Mouse (Mus musculus): ENCODE data around the gene Zfp354c. TPM values are rescaled to one million over a fixed set of nuclear protein-coding genes. Genes with fewer than 3 reads are reported as not detected.
A peak's percentile ranks its signal among the peaks of the same experiment; 100 is the strongest.

Gene Zfp354c
- 4.2 and 4.7 TPM in 2 replicates for polyA plus RNA-seq (2015; fragmentation: Nextera tagmentation; extraction: Ambion mirVana)

- H3K9ac ChIP-seq (replicated peaks; ENCODE audit: low read depth) = peak within 1 kb of the TSS; percentile 84
- no peaks in the 10 kb centered on the region for H3K9me3 ChIP-seq (ENCODE audit: low read length)
Observed at GRCm38 (mm10) chr11:50827010-50827953, at the start of gene Zfp354c. Gene Zfp354c, minus strand, starts transcription at chr11:50827724.

GRCm38 (mm10) chr11:50850989-50851601 is 23.6 kb upstream of the Zfp354c start:
- peaks cover 28% of the 10 kb centered on the region for H3K27me3 ChIP-seq (replicated peaks; ENCODE audit: insufficient read depth, low read length)
- no peak for DNase-seq (ENCODE audit: low spot score)

More at GRCm38 (mm10) chr11:50827010-50827953, at the start of gene Zfp354c:
- no peaks in the 10 kb centered on the region for H3K27me3 ChIP-seq (replicated peaks; ENCODE audit: insufficient read depth, low read length)
- TF ChIP-seq EP300 (IDR thresholded peaks at IDR 0.05) (no peak), CTCF (IDR thresholded peaks at IDR 0.05) (no peak)
- DNase-seq (ENCODE audit: low spot score) = peak; percentile 89
- H3K4me1 ChIP-seq (ENCODE audit: insufficient read depth, low read depth, low read length) = peaks cover 5% of the 10 kb centered on the region; the same call in 1 of the 2 replicates
- peak within 1 kb of the TSS; percentile 94 for H3K4me3 ChIP-seq (ENCODE audit: low read depth, low read length)
- H3K36me3 ChIP-seq (ENCODE audit: insufficient read depth, low read length) = 0 out of 2 replicates have a peak, but pooled peaks cover 6% of the 10 kb centered on the region
- H3K4me2 ChIP-seq (replicated peaks; ENCODE audit: low read depth, low read length) = peak within 1 kb of the TSS; percentile 89
- no peak within 1 kb of the TSS for H3K27ac ChIP-seq (ENCODE audit: low read length)
- peak; percentile 97 for ATAC-seq
- WGBS = under 1% methylated on average over 44 of the region's 45 CpGs

GRCm38 (mm10) chr11:50850177-50850735 is 22.7 kb upstream of the Zfp354c start, which contains the start of gene Grm6:
Gene Grm6, plus strand, starts transcription at chr11:50850685.
- peak within 1 kb of the TSS; percentile 31 for H3K4me3 ChIP-seq (ENCODE audit: low read depth, low read length)
- H3K4me2 ChIP-seq (replicated peaks; ENCODE audit: low read depth, low read length) = peak within 1 kb of the TSS; percentile 57
- peaks cover 28% of the 10 kb centered on the region for H3K27me3 ChIP-seq (replicated peaks; ENCODE audit: insufficient read depth, low read length)
- no peak within 1 kb of the TSS for H3K9ac ChIP-seq (replicated peaks; ENCODE audit: low read depth)
- H3K36me3 ChIP-seq (ENCODE audit: insufficient read depth, low read length) = no peaks in the 10 kb centered on the region
- ATAC-seq (no peak), DNase-seq (ENCODE audit: low spot score) (no peak)
- TF ChIP-seq CTCF (IDR thresholded peaks at IDR 0.05) (no peak), EP300 (IDR thresholded peaks at IDR 0.05) (no peak)
- no peak within 1 kb of the TSS for H3K27ac ChIP-seq (ENCODE audit: low read length)
- peaks cover 5% of the 10 kb centered on the region for H3K4me1 ChIP-seq (ENCODE audit: insufficient read depth, low read depth, low read length)
- WGBS = under 1% methylated on average over 11 of the region's 11 CpGs
- H3K9me3 ChIP-seq (ENCODE audit: low read length) = no peaks in the 10 kb centered on the region

More at GRCm38 (mm10) chr11:50850989-50851601, 23.6 kb upstream of the Zfp354c start:
- Histone ChIP-seq H3K9me3 (ENCODE audit: low read length) (no peaks in the 10 kb centered on the region), H3K4me1 (ENCODE audit: insufficient read depth, low read depth, low read length) (peaks cover 5% of the 10 kb centered on the region), H3K4me2 (replicated peaks; ENCODE audit: low read depth, low read length) (peak overlapping the region; percentile 57), H3K4me3 (ENCODE audit: low read depth, low read length) (peak overlapping the region; percentile 31), H3K27ac (ENCODE audit: low read length) (no peak overlapping the region), H3K9ac (replicated peaks; ENCODE audit: low read depth) (no peak overlapping the region), H3K36me3 (ENCODE audit: insufficient read depth, low read length) (no peaks in the 10 kb centered on the region)
- no peak for TF ChIP-seq CTCF (IDR thresholded peaks at IDR 0.05)
- under 1% methylated on average over 60 of the region's 72 CpGs for WGBS
- ATAC-seq = no peak

DNA sequence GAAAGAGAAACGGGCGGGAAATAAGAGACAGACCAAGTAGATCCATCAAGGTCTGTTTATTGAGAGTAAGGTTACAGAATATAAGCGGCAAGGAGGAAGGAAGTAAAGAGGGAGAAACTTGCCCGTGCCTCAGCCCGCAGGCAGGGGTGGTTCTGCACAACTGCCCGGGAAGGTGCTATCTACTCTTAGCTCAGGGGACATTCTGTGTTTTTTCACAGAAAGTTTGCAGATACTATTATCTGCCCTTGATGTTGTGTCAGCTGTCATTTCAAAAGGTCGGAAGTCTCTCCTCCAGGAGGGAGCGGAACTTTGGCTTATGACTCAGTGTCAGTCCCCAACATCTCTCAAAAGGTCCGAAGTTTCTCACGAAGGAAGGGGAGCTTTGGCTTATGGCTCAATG is 21.8 kb upstream of the Zfp354c start:
- ATAC-seq (no peak), DNase-seq (ENCODE audit: low spot score) (no peak)
- Histone ChIP-seq H3K27ac (ENCODE audit: low read length) (no peak overlapping the region), H3K27me3 (replicated peaks; ENCODE audit: insufficient read depth, low read length) (peaks cover 28% of the 10 kb centered on the region), H3K4me2 (replicated peaks; ENCODE audit: low read depth, low read length) (no peak overlapping the region), H3K9me3 (ENCODE audit: low read length) (no peaks in the 10 kb centered on the region), H3K4me1 (ENCODE audit: insufficient read depth, low read depth, low read length) (peaks cover 5% of the 10 kb centered on the region), H3K36me3 (ENCODE audit: insufficient read depth, low read length) (no peaks in the 10 kb centered on the region), H3K9ac (replicated peaks; ENCODE audit: low read depth) (no peak overlapping the region), H3K4me3 (ENCODE audit: low read depth, low read length) (no peak overlapping the region)
- TF ChIP-seq CTCF (IDR thresholded peaks at IDR 0.05) (no peak), EP300 (IDR thresholded peaks at IDR 0.05) (no peak)
- 1% methylated on average over 10 of the region's 10 CpGs for WGBS

GRCm38 (mm10) chr11:50848520-50849137 is 21.1 kb upstream of the Zfp354c start:
- peaks cover 5% of the 10 kb centered on the region for H3K4me1 ChIP-seq (ENCODE audit: insufficient read depth, low read depth, low read length)
- H3K9me3 ChIP-seq (ENCODE audit: low read length) = no peaks in the 10 kb centered on the region
- H3K4me2 ChIP-seq (replicated peaks; ENCODE audit: low read depth, low read length) = no peak overlapping the region
- TF ChIP-seq EP300 (IDR thresholded peaks at IDR 0.05) = no peak
- TF ChIP-seq CTCF (IDR thresholded peaks at IDR 0.05) = no peak
- WGBS = 30% methylated on average over 3 of the region's 3 CpGs
- H3K36me3 ChIP-seq (ENCODE audit: insufficient read depth, low read length) = no peaks in the 10 kb centered on the region
- ATAC-seq (no peak), DNase-seq (ENCODE audit: low spot score) (no peak)
- no peak overlapping the region for H3K27ac ChIP-seq (ENCODE audit: low read length)
- H3K9ac ChIP-seq (replicated peaks; ENCODE audit: low read depth) = no peak overlapping the region
- peaks cover 28% of the 10 kb centered on the region for H3K27me3 ChIP-seq (replicated peaks; ENCODE audit: insufficient read depth, low read length)
- no peak overlapping the region for H3K4me3 ChIP-seq (ENCODE audit: low read depth, low read length)

Measured in lung, postnatal 0 days (tissue).